Mouse (Mus musculus): ENCODE data around the gene Hdac4. TPM values are rescaled to one million over a fixed set of nuclear protein-coding genes. Genes with fewer than 3 reads are reported as not detected.

Gene Hdac4
- polyA plus RNA-seq, 1 experiment, result 22.6 TPM

DNA sequence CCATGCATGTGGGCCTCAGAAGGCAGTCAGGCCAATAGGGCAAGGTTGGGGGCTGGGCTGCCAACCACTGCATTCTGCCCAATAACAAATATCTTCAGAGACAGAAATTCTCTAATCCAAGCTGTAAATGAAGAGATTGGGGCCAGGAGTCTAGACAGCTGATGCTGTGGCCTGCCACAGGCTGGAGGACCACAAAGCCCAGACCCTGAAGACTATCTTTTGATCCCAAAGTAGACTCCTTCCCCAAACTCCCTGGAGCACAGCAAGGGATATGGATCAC is 25.8 kb downstream of the Hdac4 start:
- TF ChIP-seq CTCF (IDR thresholded peaks at IDR 0.05; ENCODE audit: insufficient read depth, low read length), result no peak
- TF ChIP-seq POLR2A (IDR thresholded peaks at IDR 0.05; ENCODE audit: borderline replicate concordance, extremely low read depth, low read depth, low read length), result no peak
- no peak for DNase-seq
- no peak overlapping the region for H3K4me3 ChIP-seq (replicated peaks; ENCODE audit: extremely low read depth, low read depth, low read length)
- peaks cover 3% of the 10 kb centered on the region for H3K4me1 ChIP-seq (ENCODE audit: control insufficient read depth, insufficient read depth, low read length)

DNA sequence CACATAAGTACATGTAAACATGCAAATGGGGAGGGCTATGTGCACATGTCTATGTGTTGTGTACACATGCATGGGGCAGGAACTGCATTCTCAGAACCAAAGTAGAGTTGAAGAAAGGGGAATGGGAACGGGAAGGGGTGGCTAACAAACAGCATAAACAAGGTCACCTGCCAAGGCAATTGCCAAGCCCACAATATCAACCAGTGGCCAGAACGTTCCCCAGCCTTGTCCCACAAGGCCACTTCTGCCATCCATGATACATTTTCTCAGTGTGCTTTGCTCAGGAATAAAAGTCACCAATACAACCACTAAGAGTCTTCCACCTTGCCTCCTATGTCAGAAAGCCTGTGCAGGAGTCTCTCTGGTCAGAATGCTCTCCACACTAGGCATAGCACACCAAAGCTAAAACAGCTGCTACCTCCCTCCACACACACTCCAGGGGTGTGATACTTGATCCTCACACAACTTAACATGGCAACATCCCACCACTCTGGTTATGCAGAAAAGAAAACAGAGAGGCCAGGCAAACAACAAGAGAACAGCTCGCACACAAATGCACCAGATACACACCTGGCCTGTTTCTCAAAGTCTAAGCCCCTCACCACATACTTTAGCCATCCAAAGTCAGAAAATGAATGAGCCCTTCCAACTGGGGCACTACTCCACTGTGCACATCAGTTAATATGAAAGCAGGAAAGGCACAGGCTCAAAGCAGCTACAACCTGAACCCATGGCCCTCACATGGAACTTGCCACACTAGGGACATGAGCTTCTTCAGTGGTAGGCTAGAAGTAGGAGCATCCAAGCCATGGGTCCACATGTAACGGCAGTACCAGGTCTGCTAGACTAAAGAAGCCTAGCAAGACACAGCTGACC is 26.4 kb downstream of the Hdac4 start:
- DNase-seq, result no peak
- no peak for TF ChIP-seq POLR2A (IDR thresholded peaks at IDR 0.05; ENCODE audit: borderline replicate concordance, extremely low read depth, low read depth, low read length)
- no peak overlapping the region for H3K4me3 ChIP-seq (replicated peaks; ENCODE audit: extremely low read depth, low read depth, low read length)
- H3K4me1 ChIP-seq (ENCODE audit: control insufficient read depth, insufficient read depth, low read length), result no peaks in the 10 kb centered on the region
- 81% methylated on average over 4 of the region's 4 CpGs for WGBS

DNA sequence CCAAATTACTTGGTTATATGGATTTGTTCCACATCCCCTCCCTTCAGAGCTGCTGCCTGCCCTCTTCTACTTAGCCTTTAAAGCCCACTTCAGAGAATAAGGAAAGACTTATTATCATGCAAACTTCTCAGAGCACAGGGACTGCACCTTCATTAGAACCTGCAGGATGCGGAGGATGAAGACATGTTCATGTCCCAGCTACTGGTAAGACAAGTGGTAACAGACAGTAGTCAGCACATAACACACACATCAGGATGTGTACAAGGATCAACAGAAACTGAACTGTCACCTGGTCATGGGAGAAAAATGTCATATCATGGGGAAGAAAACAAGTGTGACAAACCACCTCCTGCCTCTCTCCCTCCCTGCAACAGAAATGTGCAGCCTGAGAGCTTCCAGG is 31.6 kb downstream of the Hdac4 start:
- no peaks in the 10 kb centered on the region for H3K4me1 ChIP-seq (ENCODE audit: control insufficient read depth, insufficient read depth, low read length)
- WGBS, result 98% methylated on average over 1 of the region's 1 CpGs
- TF ChIP-seq POLR2A (IDR thresholded peaks at IDR 0.05; ENCODE audit: borderline replicate concordance, extremely low read depth, low read depth, low read length) (no peak), CTCF (IDR thresholded peaks at IDR 0.05; ENCODE audit: insufficient read depth, low read length) (no peak)
- H3K4me3 ChIP-seq (replicated peaks; ENCODE audit: extremely low read depth, low read depth, low read length), result no peak overlapping the region
- DNase-seq, result no peak

DNA sequence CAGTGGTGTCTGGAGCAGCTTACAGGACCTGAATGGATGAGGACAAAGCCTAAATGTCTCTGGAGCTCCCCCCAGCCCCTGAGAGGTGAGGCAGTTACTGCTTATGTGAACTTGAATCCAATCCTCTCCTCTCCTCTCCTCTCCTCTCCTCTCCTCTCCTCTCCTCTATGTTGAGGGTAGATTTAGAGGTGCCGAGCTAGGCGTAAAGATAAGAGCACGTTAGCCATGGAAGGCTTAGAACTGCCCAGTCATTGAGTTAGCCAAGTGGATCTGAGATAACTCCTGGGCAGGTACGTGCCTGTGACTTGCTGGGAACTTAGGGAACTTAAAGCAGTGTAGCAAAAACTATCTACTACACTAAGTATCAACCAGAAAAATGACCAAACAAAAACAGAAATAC is 35.7 kb downstream of the Hdac4 start:
- TF ChIP-seq CTCF (IDR thresholded peaks at IDR 0.05; ENCODE audit: insufficient read depth, low read length), result no peak
- no peak for TF ChIP-seq POLR2A (IDR thresholded peaks at IDR 0.05; ENCODE audit: borderline replicate concordance, extremely low read depth, low read depth, low read length)
- DNase-seq, result no peak
- Histone ChIP-seq H3K4me1 (ENCODE audit: control insufficient read depth, insufficient read depth, low read length) (no peaks in the 10 kb centered on the region), H3K4me3 (replicated peaks; ENCODE audit: extremely low read depth, low read depth, low read length) (no peak overlapping the region)
- WGBS, result 75% methylated on average over 4 of the region's 4 CpGs

DNA sequence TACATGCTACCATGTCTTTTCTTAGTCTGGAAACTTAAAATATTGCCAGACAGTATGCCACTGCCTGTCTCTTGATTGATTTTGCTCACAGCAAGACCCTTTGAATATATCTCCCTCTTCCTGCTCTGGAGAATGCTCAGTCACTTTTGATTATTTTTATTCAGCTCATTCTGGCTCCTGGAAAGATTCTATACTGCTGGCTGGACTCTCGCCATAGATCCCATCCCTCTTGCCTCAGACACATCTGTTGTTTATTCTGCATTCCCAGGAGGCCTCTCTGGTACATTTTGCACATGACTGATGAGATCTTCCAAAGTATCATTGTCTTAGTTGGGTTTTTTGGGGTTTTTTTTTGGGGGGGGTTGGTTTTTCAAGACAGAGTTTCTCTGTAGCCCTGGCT is 45.3 kb downstream of the Hdac4 start:
- H3K4me3 ChIP-seq (replicated peaks; ENCODE audit: extremely low read depth, low read depth, low read length), result no peak overlapping the region
- no peak for DNase-seq
- no peak for TF ChIP-seq CTCF (IDR thresholded peaks at IDR 0.05; ENCODE audit: insufficient read depth, low read length)
- no peak for TF ChIP-seq POLR2A (IDR thresholded peaks at IDR 0.05; ENCODE audit: borderline replicate concordance, extremely low read depth, low read depth, low read length)
- peaks cover 5% of the 10 kb centered on the region for H3K4me1 ChIP-seq (ENCODE audit: control insufficient read depth, insufficient read depth, low read length)
- WGBS, result 88% methylated on average over 1 of the region's 1 CpGs

DNA sequence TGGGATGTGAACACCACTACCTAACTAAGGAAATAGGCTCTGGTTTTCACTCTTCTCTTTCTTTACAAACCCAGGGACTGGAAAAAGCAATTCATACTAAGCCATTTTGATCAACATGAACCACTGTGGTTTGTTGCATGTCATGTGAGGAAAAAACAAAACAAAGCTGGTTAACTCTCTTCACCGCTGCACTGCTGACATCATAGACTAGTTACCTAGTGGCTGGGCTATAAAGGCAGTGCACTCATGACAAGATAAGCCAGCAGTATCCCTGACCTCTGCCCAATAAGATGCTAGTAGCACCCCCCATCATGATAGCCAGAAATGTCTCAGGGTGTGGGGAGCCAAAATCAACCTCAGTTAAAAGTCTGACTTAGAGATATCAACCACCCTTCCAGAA is 47.0 kb downstream of the Hdac4 start:
- DNase-seq, result no peak
- 94% methylated on average over 1 of the region's 1 CpGs for WGBS
- Histone ChIP-seq H3K4me1 (ENCODE audit: control insufficient read depth, insufficient read depth, low read length) (peaks cover 8% of the 10 kb centered on the region), H3K4me3 (replicated peaks; ENCODE audit: extremely low read depth, low read depth, low read length) (no peak overlapping the region)
- TF ChIP-seq CTCF (IDR thresholded peaks at IDR 0.05; ENCODE audit: insufficient read depth, low read length), result no peak

DNA sequence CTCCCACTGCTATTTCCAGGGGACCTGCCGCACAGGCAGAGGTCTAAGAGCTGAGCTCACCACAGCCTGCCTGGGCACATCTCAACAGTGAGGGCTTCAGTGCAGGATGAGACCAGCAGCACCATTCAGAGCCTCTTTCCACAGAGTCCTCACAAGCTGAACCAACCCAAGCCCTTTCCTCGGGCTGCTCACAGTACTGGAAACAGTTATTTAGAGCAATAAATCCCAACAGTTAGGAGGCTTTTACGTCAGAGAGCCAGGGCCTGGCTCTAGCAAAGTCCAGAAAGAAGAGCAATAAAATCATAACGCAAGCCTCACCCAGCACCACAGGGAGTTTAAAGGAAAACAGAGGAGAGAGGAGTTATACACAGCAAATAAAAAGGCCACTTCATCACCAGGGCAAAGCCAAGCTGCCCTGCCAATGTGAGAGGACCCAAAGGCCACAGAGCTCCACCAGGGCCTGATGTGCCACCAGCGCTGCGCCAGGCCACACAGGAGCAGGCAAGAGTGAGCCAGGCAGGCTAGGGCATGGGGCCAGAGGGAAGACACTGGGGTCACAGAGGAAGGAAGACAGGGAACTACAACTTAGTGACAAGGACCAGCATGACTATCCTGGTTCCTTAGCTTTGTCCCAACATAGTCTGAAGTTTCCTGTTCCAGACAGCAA is 50.5 kb downstream of the Hdac4 start:
- H3K4me3 ChIP-seq (replicated peaks; ENCODE audit: extremely low read depth, low read depth, low read length), result no peak overlapping the region
- H3K4me1 ChIP-seq (ENCODE audit: control insufficient read depth, insufficient read depth, low read length), result 0 out of 2 replicates have a peak, but pooled peaks cover 5% of the 10 kb centered on the region
- TF ChIP-seq CTCF (IDR thresholded peaks at IDR 0.05; ENCODE audit: insufficient read depth, low read length), result no peak
- no peak for TF ChIP-seq POLR2A (IDR thresholded peaks at IDR 0.05; ENCODE audit: borderline replicate concordance, extremely low read depth, low read depth, low read length)
- no peak for DNase-seq
- WGBS, result 81% methylated on average over 6 of the region's 6 CpGs

DNA sequence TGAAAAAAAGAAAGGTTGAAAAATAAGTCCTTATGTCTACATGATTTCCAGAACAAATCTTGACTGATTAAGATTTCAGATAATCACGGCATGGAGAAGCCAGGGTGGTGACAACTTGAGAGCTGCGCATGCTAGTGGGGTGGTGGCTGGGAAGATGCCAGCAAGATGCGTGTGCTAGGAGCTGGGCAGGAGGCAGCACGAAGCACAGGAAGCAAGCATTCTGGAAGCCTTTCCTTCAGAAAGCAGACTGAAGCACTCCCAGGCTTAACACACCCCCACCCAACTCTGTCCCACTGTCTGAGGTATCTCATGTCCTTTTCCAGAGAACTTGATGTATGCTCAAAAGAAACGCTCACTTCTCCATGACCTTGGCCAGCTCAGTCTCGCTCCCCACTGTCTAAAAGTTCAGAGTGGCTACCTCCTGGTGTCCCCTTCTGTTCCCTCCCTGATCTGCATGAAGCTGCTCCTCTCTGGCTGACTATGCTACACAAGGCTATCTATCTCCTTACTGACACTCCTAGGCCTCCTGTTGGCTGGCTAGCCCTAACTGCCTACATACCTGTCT is 52.1 kb downstream of the Hdac4 start:
- 64% methylated on average over 6 of the region's 6 CpGs for WGBS
- TF ChIP-seq POLR2A (IDR thresholded peaks at IDR 0.05; ENCODE audit: borderline replicate concordance, extremely low read depth, low read depth, low read length), result no peak
- TF ChIP-seq CTCF (IDR thresholded peaks at IDR 0.05; ENCODE audit: insufficient read depth, low read length), result no peak
- peaks cover 7% of the 10 kb centered on the region; the same call in 1 of the 2 replicates for H3K4me1 ChIP-seq (ENCODE audit: control insufficient read depth, insufficient read depth, low read length)
- no peak for DNase-seq
- H3K4me3 ChIP-seq (replicated peaks; ENCODE audit: extremely low read depth, low read depth, low read length), result no peak overlapping the region

DNA sequence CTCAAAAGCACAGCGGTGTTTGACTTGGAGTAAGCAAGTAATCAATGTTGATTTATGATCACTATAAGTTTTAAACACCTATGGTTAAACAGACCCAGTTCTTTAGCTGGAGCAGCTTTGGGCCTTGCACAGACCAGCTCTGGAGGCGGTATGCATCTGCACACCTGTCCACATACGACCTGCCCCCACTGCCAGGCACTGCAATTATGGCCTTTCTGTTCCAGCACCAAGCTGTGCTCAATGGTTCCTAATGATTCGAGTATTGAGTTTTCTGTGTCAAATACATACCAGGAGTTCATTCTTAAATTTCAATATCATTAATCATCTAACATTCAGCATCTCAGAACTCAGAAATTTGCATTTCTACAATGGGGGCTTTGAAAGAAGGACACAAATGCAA is 52.7 kb downstream of the Hdac4 start:
- Histone ChIP-seq H3K4me3 (replicated peaks; ENCODE audit: extremely low read depth, low read depth, low read length) (no peak overlapping the region), H3K4me1 (ENCODE audit: control insufficient read depth, insufficient read depth, low read length) (peaks cover 7% of the 10 kb centered on the region; the same call in 1 of the 2 replicates)
- no peak for TF ChIP-seq POLR2A (IDR thresholded peaks at IDR 0.05; ENCODE audit: borderline replicate concordance, extremely low read depth, low read depth, low read length)
- no peak for TF ChIP-seq CTCF (IDR thresholded peaks at IDR 0.05; ENCODE audit: insufficient read depth, low read length)
- DNase-seq, result no peak
- 90% methylated on average over 4 of the region's 4 CpGs for WGBS

DNA sequence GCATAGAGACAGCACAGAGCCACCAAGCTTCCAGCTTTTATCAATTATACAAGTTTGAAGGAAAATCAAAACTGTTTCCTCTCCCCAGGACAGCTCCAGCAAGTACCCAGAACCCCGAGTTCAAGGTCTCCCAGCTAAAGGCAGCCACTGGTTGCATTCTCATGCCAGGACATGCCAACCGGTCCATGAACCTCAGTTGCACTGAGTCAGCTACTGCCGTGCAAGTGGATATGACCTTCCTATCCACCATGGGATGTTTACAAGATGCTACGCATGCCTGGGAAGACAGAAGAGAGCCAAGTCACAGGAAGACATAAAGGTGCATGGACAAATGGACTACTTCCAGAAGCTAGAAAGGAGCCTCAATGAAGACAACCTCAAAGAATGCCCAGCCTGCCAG is 56.5 kb downstream of the Hdac4 start:
- Histone ChIP-seq H3K4me3 (replicated peaks; ENCODE audit: extremely low read depth, low read depth, low read length) (no peak overlapping the region), H3K4me1 (ENCODE audit: control insufficient read depth, insufficient read depth, low read length) (peaks cover 11% of the 10 kb centered on the region)
- DNase-seq, result no peak
- 83% methylated on average over 4 of the region's 4 CpGs for WGBS
- TF ChIP-seq CTCF (IDR thresholded peaks at IDR 0.05; ENCODE audit: insufficient read depth, low read length) (no peak), POLR2A (IDR thresholded peaks at IDR 0.05; ENCODE audit: borderline replicate concordance, extremely low read depth, low read depth, low read length) (no peak)
